Mouse (Mus musculus): ENCODE measurements around the gene Cfap69. TPM values are rescaled to one million over a fixed set of nuclear protein-coding genes. Genes with fewer than 3 reads are reported as not detected.
"Not testable (repeated sequence)": the region's sequence is repeated elsewhere in the genome, so short reads cannot be mapped to it uniquely, and the experiment has no call there.

Cfap69 gene
- under 1 TPM; 0.43 to 0.61 TPM for total RNA-seq (2021)
- long read RNA-seq, experiment 1, result 0 reads
- long read RNA-seq, experiment 2, result 0 reads

DNA sequence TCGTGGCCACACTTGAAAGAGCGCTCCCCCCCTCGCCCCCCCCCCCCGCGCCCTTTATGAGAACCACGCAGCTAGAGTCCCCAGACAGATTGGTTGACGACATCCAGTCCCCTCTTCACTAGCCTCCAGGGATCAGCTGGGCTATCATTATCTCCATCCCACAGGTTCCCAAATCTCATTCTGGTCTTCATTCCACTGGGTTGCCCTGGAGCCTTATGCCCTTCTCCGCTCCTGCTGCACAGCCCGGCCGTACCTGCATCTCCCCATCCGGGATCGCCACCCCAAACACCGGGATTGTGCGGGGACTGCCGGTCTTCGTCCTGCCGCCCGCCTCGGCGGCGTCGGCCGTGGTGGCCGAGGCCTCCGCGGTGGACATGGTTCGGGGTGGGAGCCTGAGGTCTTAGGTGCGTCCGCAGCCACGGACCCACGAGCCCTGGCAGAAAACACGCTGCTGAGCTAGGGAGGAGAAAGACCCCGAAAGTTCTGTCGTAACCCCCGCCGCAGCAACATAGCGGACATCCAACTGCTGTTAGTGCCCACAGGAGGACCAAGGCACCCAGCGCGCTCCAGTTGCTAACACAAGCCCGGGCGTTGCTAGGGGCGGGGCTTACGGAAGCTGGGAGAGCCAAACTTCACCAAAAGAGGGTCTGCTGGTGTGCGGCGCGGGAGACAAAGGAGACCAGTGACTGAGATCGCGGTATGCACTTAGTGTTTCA lies at the start of gene Cfap69:
TSS of gene Cfap69 (minus strand) at position 585 of the 716 bp plus-strand sequence.
- peak; percentile 67 for DNase-seq

DNA sequence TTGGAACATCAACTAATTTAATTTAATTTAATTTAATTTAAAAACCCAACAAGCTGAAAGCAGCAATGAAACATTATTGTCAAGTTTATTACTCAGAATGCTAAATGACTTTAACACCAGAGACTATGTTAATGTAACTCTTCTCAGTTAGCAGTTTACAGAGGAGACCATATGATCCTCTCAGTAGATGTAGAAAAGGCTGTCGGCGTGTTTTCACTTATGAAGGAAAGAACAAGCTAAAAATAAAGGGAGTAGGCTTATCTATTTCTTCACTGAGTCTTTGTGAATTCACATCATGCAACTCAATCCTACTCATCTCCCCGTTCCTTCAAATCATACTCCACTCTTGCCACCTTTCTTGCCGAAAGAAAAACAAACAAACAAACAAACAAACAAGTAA lies 47.0 kb upstream of the Cfap69 start:
- DNase-seq, result no peak

DNA sequence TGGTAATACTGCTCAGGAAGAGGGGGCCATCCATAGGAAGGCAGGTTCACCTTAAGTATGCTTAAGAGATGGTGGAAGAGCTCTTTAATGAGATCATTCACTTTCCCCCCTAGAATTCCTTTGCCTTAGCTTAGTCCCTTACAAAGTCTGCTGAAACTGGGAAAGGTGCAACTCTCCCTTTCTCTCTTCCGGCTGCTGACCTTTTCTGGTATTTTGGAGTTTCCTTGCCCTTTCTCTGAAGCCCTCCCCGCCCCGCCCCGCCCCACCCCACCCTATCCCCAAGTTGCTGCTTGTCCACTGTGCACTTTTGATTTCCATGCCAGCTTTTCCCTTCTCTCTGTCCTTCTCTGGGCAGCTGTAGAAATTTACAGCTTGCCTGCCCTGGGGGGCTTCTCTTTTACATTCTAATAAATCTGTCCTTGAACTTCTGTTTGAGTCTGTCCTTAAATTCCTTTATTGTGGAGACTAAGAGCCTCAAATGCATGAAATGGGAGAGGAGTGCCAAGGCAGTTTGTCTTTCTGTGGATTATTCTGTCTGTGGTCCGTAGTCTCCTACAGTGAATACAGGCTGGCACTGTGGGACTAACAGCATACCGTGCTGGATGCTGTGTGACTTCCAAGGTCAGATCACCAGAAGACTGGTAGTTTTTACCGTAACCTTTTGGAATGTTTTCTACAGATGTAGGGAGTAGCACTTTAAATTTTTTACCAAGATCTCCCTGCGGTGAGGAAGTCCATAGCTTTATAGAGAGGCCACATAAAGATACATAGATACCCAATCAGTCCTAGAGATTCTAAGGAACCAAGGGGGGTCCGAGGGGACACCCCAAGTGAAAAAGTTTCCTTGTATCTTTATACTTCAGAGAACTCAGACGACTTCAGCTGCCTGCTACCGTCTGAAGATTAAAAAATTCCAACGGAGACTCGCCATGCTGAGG lies 43.6 kb upstream of the Cfap69 start:
- DNase-seq, result no peak

DNA sequence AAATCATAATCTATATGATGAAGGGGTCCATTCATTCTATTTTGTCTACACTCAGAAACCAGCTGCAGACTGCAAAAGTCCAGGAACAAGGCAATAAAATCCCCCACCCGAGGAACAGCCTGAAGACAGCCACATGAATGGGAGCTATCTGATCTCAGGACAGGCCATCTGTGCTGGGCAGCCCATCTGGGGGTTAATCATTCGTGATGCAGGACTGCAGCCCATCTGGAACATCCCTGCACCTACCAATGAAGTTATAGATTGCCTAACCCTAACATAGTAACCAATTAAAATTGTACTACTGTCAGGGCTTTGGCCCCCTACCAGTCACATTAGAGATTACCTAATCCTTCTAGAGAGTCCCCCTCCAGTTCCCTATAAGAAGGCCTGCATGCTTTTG lies 41.0 kb upstream of the Cfap69 start:
- no peak for DNase-seq

DNA sequence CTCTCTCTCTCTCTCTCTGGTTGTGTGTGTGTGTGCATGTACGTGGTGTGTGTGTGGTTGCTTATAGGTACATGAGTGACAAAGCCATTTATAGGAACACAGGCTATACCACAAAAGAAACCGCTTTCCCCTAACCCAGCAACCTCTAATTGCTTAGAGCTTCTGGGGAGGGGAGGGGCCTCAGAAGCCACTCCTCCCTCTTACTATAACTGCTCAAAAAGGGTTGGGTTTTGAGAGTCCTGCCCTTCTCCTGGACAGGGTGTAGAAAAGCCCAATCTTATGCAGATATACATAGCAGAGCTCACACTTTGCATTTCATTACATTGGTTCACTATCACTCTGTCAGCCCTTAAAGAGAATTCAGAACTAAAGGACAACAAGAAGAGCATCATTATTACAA lies 36.3 kb upstream of the Cfap69 start:
- DNase-seq, result no peak

DNA sequence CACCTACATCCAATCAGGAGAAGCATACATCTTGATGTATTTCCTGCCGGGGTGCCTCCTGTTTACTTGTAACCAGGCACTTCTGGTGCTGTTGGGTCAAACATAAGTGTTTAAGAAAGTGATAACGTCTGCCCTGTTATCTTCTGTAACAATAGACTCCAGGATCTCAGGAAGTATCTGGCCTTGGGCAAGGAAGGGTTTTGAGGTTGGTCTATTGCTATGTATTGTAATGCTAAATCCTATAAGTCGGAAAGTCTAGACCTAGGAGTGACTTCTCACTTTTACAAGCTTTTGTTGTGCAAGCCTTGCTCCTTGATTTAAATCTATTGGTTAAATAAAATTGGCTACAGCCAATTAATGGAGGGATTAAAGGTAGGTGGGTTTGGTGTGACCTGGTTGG lies 34.8 kb upstream of the Cfap69 start:
- DNase-seq, result no peak

DNA sequence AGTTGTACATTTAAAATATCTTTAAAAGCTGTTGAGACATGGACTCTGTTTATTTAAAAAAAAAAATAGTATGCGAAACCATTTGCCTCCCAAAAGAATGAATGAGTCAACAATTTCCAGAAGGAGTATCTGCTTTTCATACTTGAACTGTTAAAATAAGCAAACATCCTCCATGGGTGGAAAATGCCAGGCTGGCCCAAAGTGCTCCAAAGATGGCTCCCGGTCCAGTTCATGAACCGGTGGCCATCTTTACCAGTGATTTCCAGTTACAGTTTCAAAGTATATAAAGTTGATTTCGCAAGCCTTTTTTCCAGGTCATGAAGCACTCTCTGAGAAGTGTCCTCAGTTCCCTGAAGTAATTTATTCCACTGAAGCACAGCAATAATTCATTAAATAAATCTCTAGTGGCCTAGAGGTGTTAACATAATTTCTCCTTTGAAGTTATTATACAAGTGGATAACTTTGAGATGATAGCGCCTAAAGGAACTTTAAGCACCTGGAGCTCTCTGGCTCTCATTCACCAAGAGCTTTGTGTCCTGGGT lies 31.4 kb upstream of the Cfap69 start:
- no peak for DNase-seq

DNA sequence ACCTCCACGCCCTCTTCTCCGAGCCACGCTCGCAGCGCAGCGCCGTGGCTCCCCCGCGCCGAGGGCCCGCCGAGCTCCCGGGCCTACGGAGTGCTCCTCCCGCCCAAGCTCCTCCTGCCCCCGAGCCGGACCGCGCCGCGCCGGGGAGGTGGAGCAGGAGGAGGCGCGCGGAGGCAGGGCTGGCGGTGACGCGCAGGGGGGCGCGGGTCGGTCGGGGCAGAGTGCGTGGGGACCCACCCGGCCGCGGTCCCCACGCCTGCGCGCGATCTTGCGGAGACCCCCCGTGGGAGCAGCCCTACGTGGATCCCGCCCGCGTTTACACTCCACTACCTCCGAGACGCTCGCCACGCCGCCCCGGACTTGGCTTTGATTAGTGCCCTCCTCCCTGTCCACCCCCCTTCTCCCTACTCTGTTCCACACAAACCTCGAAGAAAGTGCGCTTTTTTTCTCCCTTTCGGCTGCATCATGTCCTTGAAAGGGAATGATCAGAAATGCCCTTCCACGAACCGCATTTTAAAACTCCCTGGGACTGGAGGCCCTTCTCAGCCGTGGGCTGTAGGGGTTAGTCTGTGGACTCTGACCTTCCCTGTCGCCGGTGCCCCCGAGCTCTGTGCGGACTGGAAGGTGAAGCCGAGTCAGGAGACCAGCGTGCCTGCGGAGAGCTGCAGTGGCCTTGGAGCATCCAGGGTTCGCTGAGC lies 30.1 kb upstream of the Cfap69 start, which contains the start of gene Steap2:
TSS of gene Steap2 (minus strand) at position 623 of the 698 bp plus-strand sequence.
- DNase-seq, result peak; percentile 48

DNA sequence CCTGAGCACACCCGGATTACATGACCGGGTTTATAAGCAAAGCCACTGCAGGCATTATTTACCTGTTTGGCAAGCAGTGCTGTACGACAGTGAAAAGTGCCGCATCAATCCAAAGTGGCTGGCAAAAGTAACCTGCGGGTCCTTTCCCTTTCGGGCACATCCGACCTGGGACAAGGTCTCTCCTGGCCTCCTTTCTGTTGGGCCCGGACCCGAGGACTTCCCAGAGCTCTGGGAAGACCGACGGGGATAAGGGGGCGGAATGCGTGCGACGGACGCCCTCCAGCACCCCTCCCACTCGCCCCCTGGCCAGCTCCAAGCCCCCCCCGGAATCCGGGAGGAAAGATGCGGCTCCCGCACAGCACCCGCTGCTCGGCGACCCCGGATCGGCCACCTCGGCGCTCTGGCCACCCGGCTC lies 29.5 kb upstream of the Cfap69 start:
- no peak for DNase-seq

DNA sequence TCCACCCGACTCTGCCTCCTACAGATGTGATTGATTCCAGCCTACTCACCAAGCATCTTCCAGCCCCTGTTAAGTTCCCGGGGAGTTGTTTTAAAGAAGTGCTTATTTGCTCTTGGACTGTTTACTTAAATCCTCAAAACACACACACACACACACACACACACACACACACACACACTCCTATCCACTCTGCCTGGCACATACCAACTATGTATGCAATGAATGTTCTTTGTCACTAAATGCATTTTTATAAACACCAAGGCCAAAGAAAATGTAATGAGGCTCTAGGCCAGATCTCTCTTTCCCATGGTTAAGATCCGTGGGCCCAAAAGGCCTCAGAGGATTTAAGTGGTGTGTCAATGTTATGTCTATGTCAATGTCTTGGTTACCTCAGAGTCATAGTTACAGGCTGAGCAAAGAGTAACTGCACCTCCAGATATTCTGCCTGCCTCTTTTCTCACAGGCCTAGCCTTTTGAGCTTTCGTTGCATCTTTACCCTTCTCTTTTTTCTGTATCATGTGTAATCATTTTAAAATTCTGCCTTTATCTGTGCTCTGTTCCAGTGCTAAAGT lies 28.2 kb upstream of the Cfap69 start:
- no peak for DNase-seq

DNA sequence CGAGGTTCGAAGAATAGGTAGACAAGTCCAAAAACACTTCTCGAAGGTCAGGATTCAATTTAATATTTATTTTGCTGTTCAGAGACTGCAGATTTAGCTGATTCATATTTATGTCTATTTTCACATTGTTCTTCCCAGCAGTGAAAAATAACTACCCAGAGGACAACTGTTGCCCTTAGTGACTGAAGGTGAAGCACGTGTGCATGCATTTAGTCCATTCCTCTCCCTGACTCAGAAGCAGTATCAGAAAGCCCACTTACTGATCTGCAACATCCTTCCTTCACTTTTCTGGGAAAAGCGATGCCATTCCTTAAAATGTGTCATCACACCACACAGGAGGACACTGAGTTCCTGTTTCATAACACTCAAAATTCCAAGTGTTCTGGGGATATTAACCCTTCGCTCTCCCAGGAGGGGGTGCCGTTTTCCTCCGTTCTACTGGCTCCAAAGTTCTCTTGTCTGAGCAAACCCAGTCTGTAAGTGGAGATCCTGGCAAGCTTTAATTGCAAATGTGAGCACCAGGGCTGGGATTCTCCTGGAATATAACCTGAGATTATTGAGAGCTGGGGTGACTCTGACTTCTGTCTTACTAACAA lies 25.0 kb upstream of the Cfap69 start:
- DNase-seq, result no peak

DNA sequence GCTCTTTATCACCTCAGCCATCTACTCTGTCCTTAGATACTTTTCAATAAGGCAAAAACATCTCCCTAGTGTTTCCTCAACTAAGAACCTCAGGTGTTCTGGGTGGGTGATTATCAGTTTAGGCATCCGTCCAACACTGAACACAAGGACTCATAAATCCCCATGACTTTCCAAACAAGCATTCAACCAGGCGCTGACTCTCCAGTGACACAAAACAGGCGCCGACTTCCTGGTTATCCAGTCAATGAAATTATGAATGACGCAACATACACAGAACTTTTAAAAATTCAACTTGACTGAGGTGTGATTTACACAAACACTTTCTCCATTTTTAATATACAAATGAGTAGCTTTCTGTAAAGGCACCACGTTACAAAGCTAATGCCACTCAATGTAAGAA lies 24.2 kb upstream of the Cfap69 start:
- no peak for DNase-seq

DNA sequence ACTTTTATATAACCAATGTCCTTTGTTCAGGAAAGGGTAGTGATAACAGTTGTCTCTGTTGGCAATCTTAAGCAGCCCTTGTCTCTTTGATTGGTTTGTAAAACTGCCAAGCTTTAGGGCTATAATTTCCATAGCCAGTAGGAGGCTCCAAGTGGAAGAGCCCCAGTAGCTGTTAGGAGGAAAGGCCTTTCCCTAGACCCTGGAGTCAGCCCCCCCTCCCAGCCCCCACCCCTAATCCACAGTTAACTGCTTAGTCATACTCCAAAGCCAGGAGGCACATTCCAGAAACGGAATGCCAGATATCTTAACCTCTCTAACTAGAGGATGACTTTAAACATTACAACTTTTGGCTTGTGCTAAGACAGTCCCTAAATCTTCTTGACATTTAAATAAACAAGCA lies 22.9 kb upstream of the Cfap69 start:
- no peak for DNase-seq

DNA sequence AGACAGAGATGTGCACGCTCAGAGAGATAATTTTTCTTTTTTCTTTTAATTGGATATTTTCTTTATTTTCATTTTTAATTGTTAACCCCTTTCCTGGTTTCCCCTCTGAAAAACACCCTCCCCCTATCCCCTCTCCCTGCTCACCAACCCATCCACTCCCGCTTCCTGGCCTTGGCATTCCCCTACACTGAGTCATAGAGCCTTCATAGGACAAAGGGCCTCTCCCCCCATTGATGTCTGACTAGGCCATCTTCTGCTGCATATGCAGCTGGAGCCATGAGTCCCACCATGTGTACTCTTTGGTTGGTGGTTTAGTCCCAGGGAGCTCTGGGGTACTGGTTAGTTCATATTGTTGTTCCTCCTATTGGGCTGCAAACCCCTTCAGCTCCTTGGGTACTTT lies 20.9 kb upstream of the Cfap69 start:
- not testable (repeated sequence) for DNase-seq

DNA sequence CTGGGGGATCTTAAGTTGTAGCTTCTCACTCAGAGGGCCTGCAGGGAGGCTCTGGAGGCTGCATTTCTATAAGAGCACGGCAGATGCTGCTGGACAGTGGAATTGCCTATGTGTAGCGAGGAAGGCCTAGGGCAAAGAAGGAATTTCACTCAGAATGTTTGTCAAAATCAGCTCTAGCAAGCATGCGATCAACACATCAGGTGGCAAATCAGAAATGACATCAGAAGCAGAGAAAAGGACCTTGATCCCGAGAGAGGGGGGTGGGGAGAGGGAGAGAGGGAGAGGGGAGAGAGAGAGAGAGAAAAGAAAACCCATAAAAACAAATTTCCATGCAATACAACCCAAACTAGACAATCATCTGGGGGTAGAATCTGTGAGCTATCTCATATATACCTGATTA lies 19.3 kb upstream of the Cfap69 start:
- no peak for DNase-seq

DNA sequence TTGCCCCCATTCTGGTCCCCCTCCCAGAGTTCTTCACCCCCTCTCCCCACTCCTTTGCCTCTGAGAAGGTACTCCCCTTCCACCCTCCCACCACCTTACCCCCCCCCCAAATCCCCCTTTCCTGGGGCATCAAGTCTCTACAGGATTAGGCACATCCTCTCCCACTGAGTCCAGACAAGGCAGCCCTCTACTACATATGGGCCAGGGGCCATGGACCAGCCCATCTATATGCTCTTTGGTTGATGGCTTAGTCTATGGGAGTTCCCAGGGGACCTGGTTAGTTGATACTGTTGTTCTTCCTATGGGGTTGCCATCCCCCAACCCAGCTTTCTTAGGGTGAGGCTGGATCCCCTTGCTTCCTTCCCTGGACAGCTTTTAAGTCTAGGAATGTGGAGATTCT lies 15.4 kb upstream of the Cfap69 start:
- DNase-seq, result no peak

DNA sequence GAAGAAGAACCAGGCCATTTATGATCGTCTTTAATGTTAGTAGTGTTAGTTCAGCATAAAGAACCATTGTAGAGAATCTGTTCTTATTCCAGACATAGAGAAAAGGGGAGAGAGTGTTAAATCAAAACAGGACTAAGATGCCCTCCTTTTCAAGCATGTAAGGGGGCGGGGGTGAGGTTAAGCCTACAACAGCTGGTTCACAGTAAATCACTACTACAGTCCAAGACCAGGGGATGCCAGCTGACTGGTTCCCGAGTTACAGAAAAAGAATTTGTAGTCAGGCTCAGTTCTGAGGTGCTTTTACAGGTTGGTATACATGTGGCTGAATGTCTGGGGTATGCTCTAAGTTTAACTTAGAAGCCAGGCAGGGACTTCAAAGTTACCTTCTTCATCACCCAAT lies 12.0 kb upstream of the Cfap69 start:
- DNase-seq, result no peak

DNA sequence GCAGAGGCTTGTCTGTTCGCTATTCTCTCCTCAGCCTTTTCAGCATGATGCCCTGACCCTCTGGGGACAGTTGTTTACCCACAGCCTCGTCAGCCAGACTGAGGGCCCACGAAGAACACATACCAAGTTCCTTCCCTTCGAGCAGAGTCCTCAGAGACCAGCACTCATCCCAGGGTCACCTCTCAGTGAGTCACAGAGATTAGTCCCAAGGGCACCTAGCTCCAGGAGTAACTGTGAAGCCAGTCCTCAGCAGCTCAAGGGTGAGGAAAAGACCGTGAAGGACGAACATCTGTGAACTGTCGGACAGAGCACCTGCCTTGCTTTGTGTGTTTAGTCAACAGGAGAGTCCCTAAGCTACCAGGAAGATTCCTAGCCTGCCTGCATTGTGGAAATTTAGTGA lies 4.9 kb upstream of the Cfap69 start:
- DNase-seq, result no peak

DNA sequence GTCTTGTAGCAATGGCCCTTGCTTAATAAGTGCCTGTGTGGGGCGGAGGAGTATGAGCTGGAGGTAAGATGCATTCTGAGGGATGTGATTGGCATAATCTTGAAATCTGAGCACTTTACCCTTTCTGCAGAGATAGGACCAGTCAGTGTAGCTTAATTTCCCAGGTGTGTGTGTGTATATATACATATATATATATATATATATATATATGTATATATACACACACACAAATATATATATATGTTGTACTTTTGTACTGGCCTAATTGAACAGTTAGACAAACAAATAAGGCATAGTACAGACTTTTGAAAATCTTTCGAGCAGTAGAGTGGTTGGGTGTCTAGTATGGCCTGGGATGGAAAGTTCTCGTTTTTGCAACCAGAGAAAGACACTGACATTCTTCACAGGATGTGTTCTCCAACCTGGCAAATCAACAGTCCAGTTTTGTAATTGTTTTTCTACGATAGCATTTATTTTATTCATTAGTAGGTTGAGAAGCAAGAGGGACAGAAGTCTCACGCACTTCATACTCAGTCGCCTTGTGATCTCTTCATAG lies 410 bp upstream of the Cfap69 start:
- no peak for DNase-seq

DNA sequence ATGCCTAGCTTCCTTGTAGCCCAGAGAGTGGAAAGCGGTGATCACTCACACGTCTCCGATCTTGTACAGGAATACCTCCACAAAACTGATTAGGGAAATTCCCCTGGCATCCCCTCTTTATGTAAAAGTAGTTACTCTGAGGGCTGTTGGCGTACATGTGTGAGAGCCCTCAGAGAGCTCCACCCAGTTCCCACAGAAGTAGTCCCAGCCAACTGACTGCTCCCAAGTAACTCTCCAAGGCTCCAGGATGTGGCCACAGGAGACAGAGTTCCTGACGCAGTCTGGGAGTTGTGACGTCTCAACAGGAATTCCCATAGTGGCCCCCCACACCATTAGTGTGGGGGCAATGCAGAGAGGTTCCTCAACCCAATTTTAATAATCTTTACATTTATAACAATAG lies 982 bp downstream of the Cfap69 start:
- no peak for DNase-seq

DNA sequence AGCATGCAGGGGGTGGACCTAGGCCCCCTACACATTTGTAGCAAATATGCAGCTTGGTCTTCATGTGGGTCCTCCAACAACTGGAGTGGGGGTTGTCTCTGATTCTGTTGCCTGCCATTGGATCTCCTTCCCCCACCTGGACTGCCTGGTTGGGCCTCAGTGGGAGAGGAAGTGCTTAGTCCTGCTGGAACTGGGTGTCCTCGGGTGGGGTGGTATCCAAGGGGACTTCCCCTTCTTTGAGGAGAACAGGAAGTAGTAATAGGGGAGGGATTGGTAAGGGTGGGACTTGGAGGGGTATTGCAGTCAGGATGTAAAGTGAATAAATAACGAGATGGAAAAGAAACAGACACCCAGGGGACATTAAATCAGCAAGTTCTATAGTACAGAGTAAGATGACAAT lies 5.4 kb downstream of the Cfap69 start:
- DNase-seq, result no peak

Data from gastrocnemius, postnatal 10 days (tissue).